Mouse (Mus musculus): ENCODE data around the gene Cbfa2t3. TPM values are rescaled to one million over a fixed set of nuclear protein-coding genes. Genes with fewer than 3 reads are reported as not detected.

Cbfa2t3 gene
- polyA plus RNA-seq, 1 experiment from 2014 or later, result 15.0 TPM

DNA sequence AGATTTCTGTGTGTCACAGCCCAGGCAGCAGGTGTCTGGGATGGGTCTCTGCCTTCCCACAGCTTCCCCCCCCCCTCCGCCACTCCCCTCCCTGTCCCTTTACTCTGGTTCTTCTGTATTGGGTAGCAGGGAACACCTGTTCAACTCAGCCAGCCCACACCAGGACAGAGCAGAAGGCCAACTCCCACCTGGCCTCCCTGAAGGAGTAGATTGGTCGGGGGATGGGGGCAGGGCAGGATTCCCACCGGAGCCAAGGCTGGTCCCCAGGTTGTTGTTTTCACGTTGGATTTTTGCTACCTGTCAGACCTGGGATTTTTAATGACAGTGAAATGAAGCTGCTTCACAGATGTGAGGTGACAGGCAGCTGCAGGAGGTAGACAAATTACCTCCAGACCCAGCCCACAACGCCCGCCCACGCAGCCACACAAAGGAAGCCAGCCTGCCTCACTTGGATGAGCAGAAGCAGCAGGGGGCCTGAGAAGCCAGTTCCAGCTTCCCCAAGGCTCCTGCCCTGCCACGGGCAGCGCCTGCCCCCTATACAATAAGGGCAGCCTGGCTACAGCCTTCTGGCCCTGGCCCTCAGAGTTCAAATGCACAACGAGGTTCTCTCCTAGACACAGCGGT, 40.3 kb upstream of the Cbfa2t3 start:
- Histone ChIP-seq H3K27ac (ENCODE audit: low read length) (no peak overlapping the region), H3K4me3 (ENCODE audit: low read depth, low read length) (no peak overlapping the region), H3K4me1 (ENCODE audit: insufficient read depth, low read depth, low read length) (no peaks in the 10 kb centered on the region), H3K27me3 (replicated peaks; ENCODE audit: insufficient read depth, low read length) (no peaks in the 10 kb centered on the region; the same call in 1 of the 2 replicates), H3K36me3 (ENCODE audit: insufficient read depth, low read length) (no peaks in the 10 kb centered on the region), H3K9ac (replicated peaks; ENCODE audit: low read depth) (no peak overlapping the region), H3K4me2 (replicated peaks; ENCODE audit: low read depth, low read length) (no peak overlapping the region), H3K9me3 (ENCODE audit: low read length) (no peaks in the 10 kb centered on the region)
- TF ChIP-seq EP300 (IDR thresholded peaks at IDR 0.05), result no peak
- TF ChIP-seq CTCF (IDR thresholded peaks at IDR 0.05), result no peak
- DNase-seq (ENCODE audit: low spot score) (no peak), ATAC-seq (no peak)
- 17% methylated on average over 10 of the region's 11 CpGs for WGBS

DNA sequence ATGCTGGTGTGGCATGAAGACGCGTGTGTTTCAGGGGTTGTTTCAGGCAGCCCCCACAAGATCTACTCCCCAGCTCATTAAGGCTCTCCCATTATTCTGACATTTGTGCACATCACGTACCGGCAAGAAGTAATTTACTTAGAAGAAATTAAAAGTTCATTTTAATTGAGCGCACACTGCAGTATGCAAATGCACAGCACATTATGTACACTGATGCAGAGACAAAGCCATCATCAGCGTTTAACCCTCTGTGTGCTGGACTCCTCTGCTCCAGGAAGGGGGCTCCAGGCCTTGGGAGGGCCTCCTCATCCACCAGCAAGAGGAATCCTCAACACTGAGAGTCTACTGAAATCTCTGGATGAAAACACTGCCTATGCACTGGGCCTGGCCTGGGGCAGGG, 39.0 kb upstream of the Cbfa2t3 start:
- WGBS, result 84% methylated on average over 6 of the region's 6 CpGs
- peaks cover 3% of the 10 kb centered on the region; the same call in 1 of the 2 replicates for H3K27me3 ChIP-seq (replicated peaks; ENCODE audit: insufficient read depth, low read length)
- TF ChIP-seq CTCF (IDR thresholded peaks at IDR 0.05) (no peak), EP300 (IDR thresholded peaks at IDR 0.05) (no peak)
- H3K4me2 ChIP-seq (replicated peaks; ENCODE audit: low read depth, low read length), result no peak overlapping the region
- no peaks in the 10 kb centered on the region for H3K36me3 ChIP-seq (ENCODE audit: insufficient read depth, low read length)
- ATAC-seq, result no peak
- H3K4me3 ChIP-seq (ENCODE audit: low read depth, low read length), result no peak overlapping the region
- H3K4me1 ChIP-seq (ENCODE audit: insufficient read depth, low read depth, low read length), result no peaks in the 10 kb centered on the region
- no peak overlapping the region for H3K27ac ChIP-seq (ENCODE audit: low read length)
- H3K9ac ChIP-seq (replicated peaks; ENCODE audit: low read depth), result no peak overlapping the region
- no peaks in the 10 kb centered on the region for H3K9me3 ChIP-seq (ENCODE audit: low read length)
- DNase-seq (ENCODE audit: low spot score), result no peak

DNA sequence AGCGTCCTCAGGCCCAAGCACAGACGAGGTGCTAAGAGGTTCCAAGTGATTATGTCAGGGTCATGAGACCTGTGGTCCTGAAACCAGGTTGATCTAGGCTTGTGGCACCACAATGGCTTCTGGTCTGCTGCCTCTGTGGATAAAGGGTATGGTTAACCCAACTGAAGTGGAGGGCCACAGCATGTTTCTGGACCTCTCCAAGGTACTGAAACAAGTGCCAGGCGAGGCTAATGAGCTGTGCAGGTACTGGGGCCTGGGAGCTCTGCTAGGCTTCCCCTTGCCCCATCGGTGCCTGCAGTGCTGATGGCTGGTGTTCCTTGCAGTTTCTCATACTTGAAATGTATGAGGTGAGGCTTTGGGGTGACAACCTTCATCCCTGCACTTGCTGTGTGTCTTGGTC, 38.2 kb upstream of the Cbfa2t3 start:
- Histone ChIP-seq H3K36me3 (ENCODE audit: insufficient read depth, low read length) (no peaks in the 10 kb centered on the region), H3K4me2 (replicated peaks; ENCODE audit: low read depth, low read length) (no peak overlapping the region), H3K27ac (ENCODE audit: low read length) (no peak overlapping the region), H3K9me3 (ENCODE audit: low read length) (no peaks in the 10 kb centered on the region), H3K9ac (replicated peaks; ENCODE audit: low read depth) (no peak overlapping the region), H3K4me3 (ENCODE audit: low read depth, low read length) (no peak overlapping the region), H3K4me1 (ENCODE audit: insufficient read depth, low read depth, low read length) (no peaks in the 10 kb centered on the region), H3K27me3 (replicated peaks; ENCODE audit: insufficient read depth, low read length) (peaks cover 3% of the 10 kb centered on the region; the same call in 1 of the 2 replicates)
- DNase-seq (ENCODE audit: low spot score) (peak; percentile 23), ATAC-seq (no peak)
- WGBS, result 34% methylated on average over 4 of the region's 4 CpGs
- TF ChIP-seq EP300 (IDR thresholded peaks at IDR 0.05) (no peak), CTCF (IDR thresholded peaks at IDR 0.05) (no peak)

DNA sequence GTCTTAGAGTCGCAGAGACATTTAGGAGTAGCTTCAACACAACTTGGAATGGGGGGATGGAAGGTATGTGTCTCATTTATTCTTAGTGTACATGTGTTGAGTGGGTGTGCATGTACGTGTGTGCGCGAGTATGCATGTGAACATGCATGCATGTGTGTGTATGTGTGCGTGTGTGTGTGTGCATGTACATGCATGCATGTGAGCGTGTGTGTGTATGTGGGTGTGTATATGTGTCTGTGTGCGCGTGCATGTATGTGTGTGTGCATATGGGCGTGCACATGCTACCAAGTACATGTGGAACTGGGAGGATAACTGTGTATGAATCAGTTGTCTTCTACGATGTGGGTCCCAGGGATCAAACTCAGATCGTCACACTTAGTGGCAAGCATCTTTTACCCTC, 37.7 kb upstream of the Cbfa2t3 start:
- WGBS, result 86% methylated on average over 11 of the region's 11 CpGs
- no peak overlapping the region for H3K4me3 ChIP-seq (ENCODE audit: low read depth, low read length)
- H3K27ac ChIP-seq (ENCODE audit: low read length), result no peak overlapping the region

DNA sequence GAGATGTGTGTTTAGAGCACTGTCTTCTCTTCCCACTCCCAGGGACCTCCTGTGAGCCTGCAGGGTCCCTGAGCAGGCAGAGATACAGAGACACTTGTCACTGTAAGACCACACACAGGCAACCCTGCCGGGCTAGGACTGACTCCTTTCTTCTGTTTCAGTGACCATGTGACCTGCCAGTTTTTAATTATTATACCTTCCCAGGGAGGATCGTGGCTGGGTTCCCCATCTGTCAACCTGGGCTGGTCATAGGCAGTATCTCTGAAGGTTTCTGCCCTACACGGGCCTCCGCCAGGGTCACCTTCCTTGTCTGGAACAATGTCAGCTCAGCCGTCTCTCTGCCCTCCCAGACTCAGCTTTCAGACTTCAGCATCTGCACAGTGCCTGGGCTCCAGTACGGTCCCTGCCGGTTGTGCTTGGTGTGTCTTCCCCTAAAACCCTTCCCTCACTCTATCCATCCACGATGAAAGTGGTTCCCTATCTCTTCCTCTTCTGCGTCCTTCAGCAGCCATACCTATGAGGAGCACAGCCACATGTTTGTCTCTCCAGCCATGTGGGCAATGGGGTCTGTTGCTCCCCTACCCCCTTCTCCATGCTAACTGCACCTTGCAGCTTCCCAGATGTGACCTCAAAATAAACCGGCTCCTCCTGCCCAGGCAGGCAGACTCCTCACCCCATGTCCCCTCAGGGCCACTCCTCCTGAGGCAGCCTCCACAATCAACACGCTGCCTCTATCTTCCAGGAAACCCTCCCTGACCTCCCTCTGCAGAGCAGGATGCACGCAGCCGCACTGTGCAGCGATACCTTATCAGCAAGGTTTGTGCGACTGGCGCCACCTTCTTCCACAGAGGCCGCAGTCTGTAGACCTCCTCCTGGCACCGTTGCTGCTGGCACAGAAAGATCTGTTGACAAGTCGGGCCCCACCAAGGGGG, 36.9 kb upstream of the Cbfa2t3 start:
- WGBS, result 38% methylated on average over 19 of the region's 19 CpGs
- Histone ChIP-seq H3K9ac (replicated peaks; ENCODE audit: low read depth) (no peak overlapping the region), H3K4me3 (ENCODE audit: low read depth, low read length) (no peak overlapping the region), H3K27me3 (replicated peaks; ENCODE audit: insufficient read depth, low read length) (0 out of 2 replicates have a peak, but pooled peaks cover 3% of the 10 kb centered on the region), H3K4me2 (replicated peaks; ENCODE audit: low read depth, low read length) (no peak overlapping the region), H3K27ac (ENCODE audit: low read length) (no peak overlapping the region), H3K9me3 (ENCODE audit: low read length) (no peaks in the 10 kb centered on the region), H3K36me3 (ENCODE audit: insufficient read depth, low read length) (no peaks in the 10 kb centered on the region), H3K4me1 (ENCODE audit: insufficient read depth, low read depth, low read length) (no peaks in the 10 kb centered on the region)
- DNase-seq (ENCODE audit: low spot score) (no peak), ATAC-seq (peak; percentile 26; the same call in 1 of the 2 replicates)
- TF ChIP-seq CTCF (IDR thresholded peaks at IDR 0.05) (no peak), EP300 (IDR thresholded peaks at IDR 0.05) (no peak)

More for the DNA sequence above, 37.7 kb upstream of the Cbfa2t3 start:
- Histone ChIP-seq H3K4me2 (replicated peaks; ENCODE audit: low read depth, low read length) (no peak overlapping the region), H3K36me3 (ENCODE audit: insufficient read depth, low read length) (no peaks in the 10 kb centered on the region), H3K27me3 (replicated peaks; ENCODE audit: insufficient read depth, low read length) (0 out of 2 replicates have a peak, but pooled peaks cover 3% of the 10 kb centered on the region), H3K9me3 (ENCODE audit: low read length) (no peaks in the 10 kb centered on the region), H3K4me1 (ENCODE audit: insufficient read depth, low read depth, low read length) (no peaks in the 10 kb centered on the region), H3K9ac (replicated peaks; ENCODE audit: low read depth) (no peak overlapping the region)
- TF ChIP-seq EP300 (IDR thresholded peaks at IDR 0.05) (no peak), CTCF (IDR thresholded peaks at IDR 0.05) (no peak)
- DNase-seq (ENCODE audit: low spot score) (no peak), ATAC-seq (no peak)

DNA sequence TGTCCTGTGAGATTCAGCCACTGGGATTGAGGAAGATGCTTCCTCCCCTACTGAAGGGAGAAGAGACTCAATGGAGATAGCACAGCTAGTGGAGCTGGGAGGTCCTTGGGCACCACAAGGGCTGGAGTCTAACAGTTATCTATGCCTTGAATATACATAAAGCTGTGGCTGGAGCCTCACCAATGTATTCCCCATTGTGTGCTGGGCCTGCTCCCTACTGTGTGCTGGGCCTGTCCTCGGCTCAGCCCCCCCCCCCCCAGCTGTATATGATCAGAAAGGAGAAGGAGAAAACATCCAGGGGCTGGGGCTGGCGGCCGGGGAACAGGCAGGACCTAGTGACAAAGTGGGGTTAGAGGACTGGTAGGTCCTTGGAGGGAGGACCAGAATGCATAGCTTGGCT, 36.2 kb upstream of the Cbfa2t3 start:
- Histone ChIP-seq H3K27me3 (replicated peaks; ENCODE audit: insufficient read depth, low read length) (0 out of 2 replicates have a peak, but pooled peaks cover 3% of the 10 kb centered on the region), H3K4me3 (ENCODE audit: low read depth, low read length) (no peak overlapping the region), H3K36me3 (ENCODE audit: insufficient read depth, low read length) (no peaks in the 10 kb centered on the region), H3K4me1 (ENCODE audit: insufficient read depth, low read depth, low read length) (no peaks in the 10 kb centered on the region), H3K4me2 (replicated peaks; ENCODE audit: low read depth, low read length) (no peak overlapping the region), H3K27ac (ENCODE audit: low read length) (no peak overlapping the region), H3K9me3 (ENCODE audit: low read length) (no peaks in the 10 kb centered on the region), H3K9ac (replicated peaks; ENCODE audit: low read depth) (no peak overlapping the region)
- WGBS, result 45% methylated on average over 3 of the region's 3 CpGs
- ATAC-seq (no peak), DNase-seq (ENCODE audit: low spot score) (no peak)
- no peak for TF ChIP-seq EP300 (IDR thresholded peaks at IDR 0.05)
- TF ChIP-seq CTCF (IDR thresholded peaks at IDR 0.05), result no peak

All from lung, postnatal 0 days (tissue).